Mouse (Mus musculus): ENCODE measurements around the gene Glis3.

DNA sequence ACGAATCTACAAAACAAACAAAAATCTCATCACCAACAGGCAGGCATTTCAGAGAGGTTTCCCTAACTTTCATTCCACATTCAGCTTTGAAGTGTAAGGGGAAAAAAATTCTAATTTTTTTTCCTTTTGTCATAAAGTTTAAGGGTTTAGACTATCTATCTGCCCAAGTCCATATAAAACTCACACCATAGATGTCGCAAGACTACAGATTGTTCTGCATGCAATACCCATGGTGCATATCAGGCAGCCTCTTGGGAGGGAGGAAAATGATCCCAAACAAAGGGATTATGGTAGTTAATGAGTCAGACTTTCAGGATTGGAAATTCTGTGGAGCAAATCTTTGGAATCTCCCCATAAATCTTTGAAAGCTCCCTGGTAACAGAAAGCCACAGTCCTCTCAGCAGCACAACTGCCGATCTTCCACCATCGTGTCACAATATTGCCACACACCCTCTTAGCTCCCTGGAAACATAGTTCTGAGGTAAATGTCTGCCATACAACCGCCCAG, 302.0 kb downstream of the Glis3 start:
- TF ChIP-seq TAL1 (conservative IDR thresholded peaks at IDR 0.05; ENCODE audit: low read depth, low read length) (no peak), CTCF (IDR thresholded peaks at IDR 0.05; ENCODE audit: low read depth, low read length) (no peak), GATA1 (IDR thresholded peaks at IDR 0.05; ENCODE audit: borderline replicate concordance, low read length) (no peak), POLR2AphosphoS5 (IDR thresholded peaks at IDR 0.05; ENCODE audit: insufficient replicate concordance, low read depth, low read length) (no peak), GATA2 (IDR thresholded peaks at IDR 0.05; ENCODE audit: borderline replicate concordance, low read depth, low read length) (no peak)
